Mouse (Mus musculus) heart, embryonic 13.5 days (tissue): ENCODE results near the gene Evpl. TPM values are rescaled to one million over a fixed set of nuclear protein-coding genes. Genes with fewer than 3 reads are reported as not detected.
A peak's percentile ranks its signal among the peaks of the same experiment; 100 is the strongest.

ENCODE experiments used
- ATAC-seq: fragments of 200-750 bp; cut with Nextera tagmentation; 2 replicates; pipeline ENCODE4 v1.8.0; 2017; ENCODE audit warnings: moderate TSS enrichment; ENCODE audit not compliant: insufficient number of reproducible peaks, low FRiP score, low TSS enrichment; ENCODE audit errors: extremely low read depth
- H3K27ac ChIP-seq: fragments of 300-500 bp; sonication (generic); replicated peaks from 2 replicates; pipeline ENCODE4 v1.5.1; 2015; ENCODE audit warnings: moderate library complexity, mild to moderate bottlenecking, inconsistent platforms
- H3K27me3 ChIP-seq: fragments of 300-500 bp; sonication (generic); replicated peaks from 2 replicates; pipeline ENCODE4 v1.6.1; 2015; ENCODE audit warnings: mild to moderate bottlenecking, inconsistent platforms
- H3K36me3 ChIP-seq: fragments of 300-500 bp; sonication (generic); 2 replicates; pipeline ENCODE4 v1.6.1; 2015; ENCODE audit warnings: mild to moderate bottlenecking, inconsistent platforms
- H3K4me1 ChIP-seq: fragments of 300-500 bp; sonication (generic); 2 replicates; pipeline ENCODE4 v1.6.1; 2015; ENCODE audit warnings: inconsistent platforms
- H3K4me2 ChIP-seq: fragments of 300-500 bp; sonication (generic); 2 replicates; pipeline ENCODE4 v1.6.1; 2015; ENCODE audit warnings: inconsistent platforms, mild to moderate bottlenecking, moderate library complexity
- H3K4me3 ChIP-seq: fragments of 300-500 bp; sonication (generic); 2 replicates; pipeline ENCODE4 v1.5.1; 2015; ENCODE audit warnings: moderate library complexity, mild to moderate bottlenecking, inconsistent platforms
- H3K9ac ChIP-seq: fragments of 300-500 bp; sonication (generic); 2 replicates; pipeline ENCODE4 v1.6.1; 2015; ENCODE audit warnings: inconsistent platforms, mild to moderate bottlenecking, moderate library complexity
- H3K9me3 ChIP-seq: fragments of 300-500 bp; sonication (generic); 2 replicates; pipeline ENCODE4 v1.6.1; 2016; ENCODE audit warnings: inconsistent platforms
- WGBS: fragments of 180-500 bp; shearing (Covaris S2); methylation state at CpG from one replicate; pipeline ENCODE4 v1.1.7; 2015; ENCODE audit warnings: mixed read lengths; 5-methylcytosine and 5-hydroxymethylcytosine counted together
- polyA plus RNA-seq: library from polyadenylated mRNA; unstranded; fragments of >200 nt; fragmentation: Nextera tagmentation; extraction: Ambion mirVana; gene quantifications from 2 replicates; pipeline ENCODE4 v1.2.1, GENCODE M21; 2015

Evpl gene
- polyA plus RNA-seq, 1 experiment from 2014 or later: 0.48 TPM

DNA sequence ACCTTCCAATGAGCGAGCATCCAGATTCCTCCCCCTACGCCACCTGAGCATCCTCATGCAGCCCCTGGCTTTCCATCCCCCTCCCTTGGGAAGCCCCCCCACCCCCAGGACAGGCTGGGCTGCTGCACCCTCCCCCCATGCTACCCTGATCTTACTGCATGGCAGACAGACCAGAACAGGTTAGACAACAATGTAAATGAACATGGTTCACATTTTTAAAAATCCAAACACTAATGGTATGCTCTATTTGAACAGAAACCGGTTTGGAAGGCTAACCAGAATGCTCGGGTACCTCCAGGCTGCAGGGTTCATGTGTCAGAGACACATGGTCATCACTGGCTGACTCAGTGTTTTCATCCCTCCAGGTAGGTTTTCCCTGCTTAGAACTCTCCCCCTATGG lies 9.2 kb downstream of the Evpl start:
- Histone ChIP-seq H3K36me3 (no peaks in the 10 kb centered on the region), H3K9ac (no peak overlapping the region), H3K4me1 (peaks cover 6% of the 10 kb centered on the region; the same call in 1 of the 2 replicates), H3K9me3 (no peaks in the 10 kb centered on the region), H3K4me2 (no peak overlapping the region), H3K27ac (no peak overlapping the region), H3K4me3 (no peak overlapping the region), H3K27me3 (peaks cover 55% of the 10 kb centered on the region)
- no peak for ATAC-seq
- WGBS: 73% methylated on average over 4 of the region's 4 CpGs

DNA sequence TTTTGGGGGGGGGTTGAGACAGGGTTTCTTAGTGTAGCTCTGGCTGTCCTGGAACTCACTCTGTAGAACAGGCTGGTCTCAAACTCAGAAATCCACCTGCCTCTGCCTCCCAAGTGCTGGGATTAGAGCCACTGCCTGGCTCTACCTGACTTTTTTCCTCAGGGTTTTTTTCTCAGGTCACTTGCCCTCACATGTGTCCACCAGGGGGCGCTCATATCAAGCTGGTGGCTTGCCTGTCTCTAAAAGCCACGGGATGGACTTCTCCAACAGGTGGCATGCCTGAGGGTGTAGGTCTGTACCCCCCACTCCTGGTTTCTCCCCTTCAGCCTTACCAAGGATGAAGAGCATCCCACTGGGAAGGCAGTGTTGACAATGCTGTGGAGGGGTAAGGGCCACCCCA lies 11.5 kb downstream of the Evpl start:
- Histone ChIP-seq H3K27ac (no peak overlapping the region), H3K36me3 (no peaks in the 10 kb centered on the region), H3K9me3 (peaks cover 5% of the 10 kb centered on the region; the same call in 1 of the 2 replicates), H3K9ac (no peak overlapping the region), H3K4me1 (peaks cover 13% of the 10 kb centered on the region), H3K27me3 (peaks cover 64% of the 10 kb centered on the region), H3K4me2 (no peak overlapping the region), H3K4me3 (no peak overlapping the region)
- ATAC-seq: no peak
- 0% methylated on average over 2 of the region's 2 CpGs for WGBS

DNA sequence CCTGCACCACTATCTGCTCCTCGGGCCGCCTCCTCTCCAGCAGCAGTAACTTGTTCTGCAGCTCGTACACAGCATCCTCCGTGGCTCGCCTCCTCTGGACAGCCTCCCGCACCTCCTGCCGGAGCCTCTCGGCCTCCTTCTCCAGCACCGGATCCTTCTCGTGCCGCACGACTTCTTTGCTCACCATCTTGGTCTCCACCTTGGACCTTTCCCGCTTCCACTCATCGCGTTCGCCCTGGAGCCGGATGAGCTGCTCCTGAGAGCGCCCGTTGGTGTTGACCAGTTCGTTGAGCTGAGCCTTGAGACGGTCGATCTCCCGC lies 15.2 kb downstream of the Evpl start:
- Histone ChIP-seq H3K4me1 (peaks cover 40% of the 10 kb centered on the region), H3K4me3 (peak overlapping the region; percentile 51), H3K27me3 (peaks cover 57% of the 10 kb centered on the region), H3K9me3 (peaks cover 6% of the 10 kb centered on the region; the same call in 1 of the 2 replicates), H3K27ac (no peak overlapping the region), H3K9ac (peak overlapping the region; percentile 72), H3K4me2 (peak overlapping the region; percentile 77), H3K36me3 (no peaks in the 10 kb centered on the region)
- ATAC-seq: no peak
- WGBS: 9% methylated on average over 23 of the region's 23 CpGs

- peaks cover 40% of the 10 kb centered on the region for H3K4me1 ChIP-seq
- peak overlapping the region; percentile 77 for H3K4me2 ChIP-seq
- no peaks in the 10 kb centered on the region for H3K36me3 ChIP-seq
- peaks cover 6% of the 10 kb centered on the region; the same call in 1 of the 2 replicates for H3K9me3 ChIP-seq
- H3K27me3 ChIP-seq: peaks cover 57% of the 10 kb centered on the region
- H3K4me3 ChIP-seq: peak overlapping the region; percentile 51
- H3K27ac ChIP-seq: no peak overlapping the region
- WGBS: 5% methylated on average over 53 of the region's 53 CpGs
- H3K9ac ChIP-seq: peak overlapping the region; percentile 72
- ATAC-seq: no peak
Measured at GRCm38 (mm10) chr11:116221931-116222739, 15.7 kb downstream of the Evpl start.

- peaks cover 40% of the 10 kb centered on the region for H3K4me1 ChIP-seq
- 10% methylated on average over 4 of the region's 4 CpGs for WGBS
- H3K4me3 ChIP-seq: no peak overlapping the region
- peaks cover 6% of the 10 kb centered on the region; the same call in 1 of the 2 replicates for H3K9me3 ChIP-seq
- peaks cover 48% of the 10 kb centered on the region for H3K27me3 ChIP-seq
- no peak overlapping the region for H3K4me2 ChIP-seq
- ATAC-seq: no peak
- no peaks in the 10 kb centered on the region for H3K36me3 ChIP-seq
- H3K9ac ChIP-seq: no peak overlapping the region
- peak overlapping the region; percentile 93 for H3K27ac ChIP-seq
Measured at GRCm38 (mm10) chr11:116219885-116220284, 18.0 kb downstream of the Evpl start.

DNA sequence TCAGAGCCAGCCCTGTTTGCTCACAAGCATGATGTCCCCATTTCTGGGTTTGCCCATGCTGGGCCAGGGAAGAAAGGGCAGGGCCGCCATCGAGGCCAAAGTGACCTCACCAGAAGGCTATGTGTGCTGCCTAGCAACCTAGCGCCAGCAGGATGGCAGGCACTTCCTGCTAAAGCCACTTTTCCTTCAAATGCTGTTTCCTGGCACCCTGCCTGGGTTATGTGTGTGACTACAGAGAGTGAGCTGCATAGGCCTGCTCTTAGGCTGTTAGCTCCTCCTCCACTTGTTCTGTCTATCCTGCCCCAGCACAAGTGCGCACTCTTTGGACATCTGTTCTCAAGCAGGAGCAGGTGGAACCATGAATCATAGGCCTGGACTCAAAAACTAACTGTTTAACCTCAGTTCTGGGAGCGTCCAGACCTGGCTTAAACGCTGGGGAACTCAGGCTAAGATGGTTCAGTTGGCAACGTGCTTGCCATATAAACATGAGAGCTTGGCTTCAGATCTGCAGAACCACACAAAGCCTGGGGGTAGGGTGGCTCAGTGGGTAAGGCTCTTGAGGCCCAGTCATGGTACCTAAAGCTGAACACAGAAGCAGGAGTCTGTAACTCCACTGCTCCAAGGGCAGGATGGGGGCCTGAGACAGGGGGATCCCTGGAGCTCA lies 19.0 kb downstream of the Evpl start:
- 0 out of 2 replicates have a peak overlapping the region, but pooled peaks have one; percentile 16 for H3K4me2 ChIP-seq

GRCm38 (mm10) chr11:116218263-116218662 lies 19.6 kb downstream of the Evpl start:
- peaks cover 40% of the 10 kb centered on the region for H3K4me1 ChIP-seq
- 0 out of 2 replicates have a peak overlapping the region, but pooled peaks have one; percentile 16 for H3K4me2 ChIP-seq
- peak overlapping the region; percentile 93 for H3K27ac ChIP-seq
- WGBS: 47% methylated on average over 2 of the region's 2 CpGs
- H3K27me3 ChIP-seq: peaks cover 31% of the 10 kb centered on the region
- no peak for ATAC-seq
- 0 out of 2 replicates have a peak overlapping the region, but pooled peaks have one; percentile 5 for H3K9ac ChIP-seq
- 0 out of 2 replicates have a peak, but pooled peaks cover 3% of the 10 kb centered on the region for H3K36me3 ChIP-seq
- peaks cover 6% of the 10 kb centered on the region; the same call in 1 of the 2 replicates for H3K9me3 ChIP-seq
- no peak overlapping the region for H3K4me3 ChIP-seq

More for the DNA sequence above, 19.0 kb downstream of the Evpl start:
- Histone ChIP-seq H3K4me3 (no peak overlapping the region), H3K27ac (peak overlapping the region; percentile 93), H3K27me3 (peaks cover 38% of the 10 kb centered on the region), H3K4me1 (peaks cover 40% of the 10 kb centered on the region), H3K9me3 (peaks cover 6% of the 10 kb centered on the region; the same call in 1 of the 2 replicates), H3K36me3 (0 out of 2 replicates have a peak, but pooled peaks cover 3% of the 10 kb centered on the region), H3K9ac (peak overlapping the region; percentile 5; the same call in 1 of the 2 replicates)
- ATAC-seq: peak; percentile 72
- 38% methylated on average over 7 of the region's 7 CpGs for WGBS

- Histone ChIP-seq H3K4me3 (no peak overlapping the region), H3K4me1 (peaks cover 27% of the 10 kb centered on the region), H3K27ac (no peak overlapping the region), H3K4me2 (no peak overlapping the region), H3K27me3 (peaks cover 14% of the 10 kb centered on the region), H3K36me3 (peaks cover 13% of the 10 kb centered on the region), H3K9me3 (peaks cover 2% of the 10 kb centered on the region; the same call in 1 of the 2 replicates), H3K9ac (no peak overlapping the region)
- ATAC-seq: no peak
- WGBS: 79% methylated on average over 11 of the region's 11 CpGs
Measured at GRCm38 (mm10) chr11:116216549-116216948, 21.3 kb downstream of the Evpl start.

GRCm38 (mm10) chr11:116215991-116216390 lies 21.9 kb downstream of the Evpl start:
- 77% methylated on average over 6 of the region's 6 CpGs for WGBS
- H3K9me3 ChIP-seq: no peaks in the 10 kb centered on the region
- no peak for ATAC-seq
- no peak overlapping the region for H3K4me3 ChIP-seq
- peaks cover 14% of the 10 kb centered on the region for H3K36me3 ChIP-seq
- peaks cover 9% of the 10 kb centered on the region for H3K27me3 ChIP-seq
- H3K4me2 ChIP-seq: no peak overlapping the region
- H3K27ac ChIP-seq: no peak overlapping the region
- H3K4me1 ChIP-seq: peaks cover 27% of the 10 kb centered on the region
- H3K9ac ChIP-seq: no peak overlapping the region

- H3K36me3 ChIP-seq: peaks cover 14% of the 10 kb centered on the region
- H3K9ac ChIP-seq: no peak overlapping the region
- H3K4me2 ChIP-seq: no peak overlapping the region
- no peak overlapping the region for H3K4me3 ChIP-seq
- 73% methylated on average over 7 of the region's 7 CpGs for WGBS
- peaks cover under 1% of the 10 kb centered on the region; the same call in 1 of the 2 replicates for H3K27me3 ChIP-seq
- peaks cover 25% of the 10 kb centered on the region for H3K4me1 ChIP-seq
- H3K27ac ChIP-seq: no peak overlapping the region
- ATAC-seq: no peak
- no peaks in the 10 kb centered on the region for H3K9me3 ChIP-seq
Measured at GRCm38 (mm10) chr11:116215181-116215580, 22.7 kb downstream of the Evpl start.

DNA sequence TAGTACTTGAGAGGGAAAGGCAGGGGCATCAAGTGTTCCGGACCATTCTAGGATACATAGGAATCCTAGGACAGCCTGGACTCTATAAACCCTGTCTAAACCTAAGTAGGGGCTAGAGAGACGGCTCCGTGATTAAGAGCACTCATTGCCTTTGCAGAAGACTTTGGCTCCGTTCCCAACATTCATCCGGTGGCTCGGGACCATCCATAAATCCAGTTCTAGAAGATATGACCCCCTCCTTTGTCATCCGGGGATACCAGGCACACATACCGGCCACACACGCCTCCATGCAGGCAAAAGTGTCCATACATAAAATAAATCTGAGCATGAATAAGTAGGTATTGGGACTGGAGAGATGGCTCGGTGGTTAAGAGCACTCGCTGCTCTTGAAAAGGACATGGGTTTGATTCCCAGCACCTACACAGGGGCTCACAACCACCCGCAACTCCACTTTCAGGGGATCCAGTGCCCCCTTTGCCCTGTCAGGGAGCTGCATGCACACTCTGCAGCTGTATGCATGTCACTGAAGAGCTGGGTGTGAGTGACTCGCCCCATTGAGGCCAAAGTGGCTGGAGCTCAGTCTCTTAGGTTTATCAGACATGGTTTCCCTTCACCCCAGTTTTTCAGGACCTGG lies 23.9 kb downstream of the Evpl start:
- Histone ChIP-seq H3K27ac (no peak overlapping the region), H3K4me1 (peaks cover 13% of the 10 kb centered on the region), H3K9me3 (no peaks in the 10 kb centered on the region), H3K4me2 (no peak overlapping the region), H3K4me3 (no peak overlapping the region), H3K36me3 (peaks cover 14% of the 10 kb centered on the region), H3K27me3 (no peaks in the 10 kb centered on the region), H3K9ac (no peak overlapping the region)
- no peak for ATAC-seq
- WGBS: 79% methylated on average over 13 of the region's 13 CpGs
